Mouse (Mus musculus) testis, adult 2 months (tissue): ENCODE measurements around the gene Vstm2b. TPM values are rescaled to one million over a fixed set of nuclear protein-coding genes. Genes with fewer than 3 reads are reported as not detected.

ENCODE experiments used
- H3K27ac ChIP-seq: fragments of 200-500 bp; 2 replicates; pipeline ENCODE4 v1.5.1; 2012; ENCODE audit warnings: low read depth, low read length; ENCODE audit not compliant: control insufficient read depth, insufficient read depth
- H3K27me3 ChIP-seq: fragments of 200-500 bp; 2 replicates; pipeline ENCODE4 v1.6.1; 2012; ENCODE audit warnings: mild to moderate bottlenecking, low read length, moderate library complexity; ENCODE audit not compliant: control insufficient read depth, insufficient read depth
- H3K36me3 ChIP-seq: fragments of 200-500 bp; 2 replicates; pipeline ENCODE4 v1.6.1; 2012; ENCODE audit warnings: mild to moderate bottlenecking, low read length; ENCODE audit not compliant: control insufficient read depth, insufficient read depth
- H3K4me1 ChIP-seq: fragments of 200-500 bp; 2 replicates; pipeline ENCODE4 v1.6.1; 2012; ENCODE audit warnings: low read length; ENCODE audit not compliant: control insufficient read depth, insufficient read depth
- H3K4me3 ChIP-seq: fragments of 200-500 bp; 2 replicates; pipeline ENCODE4 v1.5.1; 2012; ENCODE audit warnings: low read depth, mild to moderate bottlenecking, low read length, moderate library complexity, mixed read lengths; ENCODE audit not compliant: control insufficient read depth
- CTCF ChIP-seq: fragments of 200-500 bp; IDR thresholded peaks from 2 replicates; pipeline ENCODE4 v1.5.1; 2012; ENCODE audit warnings: low read depth, mild to moderate bottlenecking, inconsistent platforms, low read length, moderate library complexity; ENCODE audit not compliant: control insufficient read depth, insufficient read depth, insufficient replicate concordance
- POLR2A ChIP-seq: fragments of 200-500 bp; IDR thresholded peaks from 2 replicates; pipeline ENCODE4 v1.6.1; 2012; ENCODE audit warnings: low read depth, mild to moderate bottlenecking, inconsistent platforms, low read length, moderate library complexity; ENCODE audit not compliant: control insufficient read depth
- polyA plus RNA-seq: library from polyadenylated mRNA; depleted of rRNA; stranded (reverse); fragments of >200 nt; gene quantifications from 2 replicates; pipeline ENCODE4 v1.2.3, GENCODE M21; 2012

Vstm2b gene
- polyA plus RNA-seq, 1 experiment: 2.4 TPM

GRCm38 (mm10) chr7:40899376-40900265, 1.5 kb downstream of the Vstm2b start:
- Histone ChIP-seq H3K4me1 (peaks cover 2% of the 10 kb centered on the region), H3K27ac (no peak overlapping the region), H3K36me3 (no peaks in the 10 kb centered on the region), H3K27me3 (no peaks in the 10 kb centered on the region; the same call in 1 of the 2 replicates), H3K4me3 (peak overlapping the region; percentile 44)
- no peak for TF ChIP-seq POLR2A
- no peak for TF ChIP-seq CTCF

GRCm38 (mm10) chr7:40901201-40901600, 3.1 kb downstream of the Vstm2b start:
- Histone ChIP-seq H3K36me3 (no peaks in the 10 kb centered on the region), H3K4me3 (no peak overlapping the region), H3K27me3 (no peaks in the 10 kb centered on the region; the same call in 1 of the 2 replicates), H3K4me1 (peaks cover 2% of the 10 kb centered on the region), H3K27ac (no peak overlapping the region)
- TF ChIP-seq CTCF: peak; percentile 47; the same call in 1 of the 2 replicates
- no peak for TF ChIP-seq POLR2A

DNA sequence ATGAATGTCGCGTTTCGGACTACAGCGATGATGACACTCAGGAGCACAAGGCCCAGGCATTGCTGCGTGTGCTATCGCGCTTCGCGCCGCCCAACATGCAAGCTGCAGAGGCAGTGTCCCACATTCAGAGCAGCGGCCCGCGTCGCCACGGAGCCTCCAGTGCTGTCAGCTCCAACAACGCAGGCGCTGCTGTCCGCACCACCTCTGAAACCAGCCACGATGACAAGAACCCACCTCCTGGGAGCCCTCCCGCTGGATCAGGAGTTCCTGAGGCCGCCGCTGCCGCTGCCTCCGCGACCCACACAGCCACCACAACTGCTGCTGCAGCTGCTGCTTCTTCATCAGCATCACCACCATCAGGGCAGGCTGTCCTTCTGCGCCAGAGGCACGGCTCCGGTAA, 4.4 kb downstream of the Vstm2b start:
- Histone ChIP-seq H3K27me3 (no peaks in the 10 kb centered on the region; the same call in 1 of the 2 replicates), H3K4me1 (peaks cover 2% of the 10 kb centered on the region), H3K36me3 (no peaks in the 10 kb centered on the region), H3K4me3 (no peak overlapping the region), H3K27ac (no peak overlapping the region)
- TF ChIP-seq CTCF (no peak), POLR2A (no peak)

DNA sequence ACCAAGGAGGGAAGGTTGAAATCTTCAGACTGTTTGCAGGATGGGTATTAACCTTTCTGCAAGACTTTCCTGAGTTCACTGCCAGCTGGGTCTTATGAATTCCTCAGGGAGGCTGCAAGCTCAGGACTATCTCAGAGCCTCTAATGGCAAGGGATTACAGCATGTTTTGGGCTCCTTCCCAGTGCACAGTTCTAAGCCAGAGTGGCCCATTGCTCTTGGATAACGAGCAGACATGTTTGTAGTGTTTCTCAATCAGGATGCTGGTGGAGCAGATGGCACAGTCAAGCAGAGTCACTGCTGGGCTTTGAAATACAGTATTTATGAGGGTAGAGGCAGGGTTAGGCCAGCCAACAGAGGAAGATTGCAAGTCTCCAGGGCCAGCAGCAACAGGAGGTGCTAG, 8.4 kb downstream of the Vstm2b start:
- Histone ChIP-seq H3K27me3 (no peaks in the 10 kb centered on the region), H3K4me3 (no peak overlapping the region), H3K4me1 (peaks cover 2% of the 10 kb centered on the region; the same call in 1 of the 2 replicates), H3K27ac (no peak overlapping the region), H3K36me3 (no peaks in the 10 kb centered on the region)
- TF ChIP-seq CTCF: no peak
- TF ChIP-seq POLR2A: no peak

DNA sequence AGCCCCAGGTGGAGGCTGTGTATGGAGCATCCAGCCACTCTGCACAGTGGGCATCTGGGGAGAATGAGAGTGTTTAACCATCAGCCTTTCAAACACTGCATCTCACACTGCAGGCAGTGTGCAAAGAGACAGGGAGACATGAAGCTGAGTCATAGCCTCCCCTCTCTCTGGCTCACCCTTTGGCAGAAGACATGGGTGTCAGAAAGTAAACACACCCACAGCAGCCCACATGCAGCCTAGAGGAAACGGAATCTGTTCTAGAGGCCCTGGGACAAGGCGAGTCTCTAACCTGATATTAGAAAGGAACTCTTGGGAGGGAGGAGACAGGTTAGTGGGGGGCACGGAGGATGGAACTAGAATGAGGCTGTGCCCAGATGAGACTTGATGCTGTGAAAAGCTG, 18.6 kb downstream of the Vstm2b start:
- no peaks in the 10 kb centered on the region for H3K4me1 ChIP-seq
- no peaks in the 10 kb centered on the region for H3K36me3 ChIP-seq
- H3K27ac ChIP-seq: no peak overlapping the region
- H3K4me3 ChIP-seq: no peak overlapping the region
- H3K27me3 ChIP-seq: no peaks in the 10 kb centered on the region
- TF ChIP-seq POLR2A (no peak), CTCF (no peak)

- Histone ChIP-seq H3K27me3 (no peaks in the 10 kb centered on the region), H3K4me3 (no peak overlapping the region), H3K4me1 (no peaks in the 10 kb centered on the region), H3K27ac (no peak overlapping the region), H3K36me3 (no peaks in the 10 kb centered on the region)
- TF ChIP-seq CTCF (no peak), POLR2A (no peak)
Measured at GRCm38 (mm10) chr7:40920118-40920517, 22.0 kb downstream of the Vstm2b start.

DNA sequence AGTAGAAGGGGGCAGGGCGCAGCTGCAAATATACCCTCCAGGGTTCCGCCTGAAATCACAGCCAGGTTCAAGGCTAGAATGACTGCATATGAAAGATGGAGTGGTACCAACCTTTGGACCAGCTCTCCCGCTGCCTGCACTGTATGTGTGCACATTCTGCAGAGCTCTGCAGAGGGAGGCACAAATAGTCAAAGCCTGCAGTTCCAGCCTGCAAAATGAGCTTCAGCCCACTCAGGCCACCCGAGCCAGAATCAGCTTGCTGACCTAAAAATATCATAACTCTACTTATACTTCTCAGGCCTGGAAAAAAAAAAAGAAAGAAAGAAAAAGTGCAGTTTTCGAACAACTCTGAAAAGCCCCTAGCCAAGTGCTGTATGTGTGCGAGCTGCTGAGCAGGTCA, 23.2 kb downstream of the Vstm2b start:
- no peak overlapping the region for H3K4me3 ChIP-seq
- no peaks in the 10 kb centered on the region for H3K4me1 ChIP-seq
- H3K27me3 ChIP-seq: no peaks in the 10 kb centered on the region
- no peak overlapping the region for H3K27ac ChIP-seq
- TF ChIP-seq CTCF: no peak
- no peak for TF ChIP-seq POLR2A
- H3K36me3 ChIP-seq: no peaks in the 10 kb centered on the region

DNA sequence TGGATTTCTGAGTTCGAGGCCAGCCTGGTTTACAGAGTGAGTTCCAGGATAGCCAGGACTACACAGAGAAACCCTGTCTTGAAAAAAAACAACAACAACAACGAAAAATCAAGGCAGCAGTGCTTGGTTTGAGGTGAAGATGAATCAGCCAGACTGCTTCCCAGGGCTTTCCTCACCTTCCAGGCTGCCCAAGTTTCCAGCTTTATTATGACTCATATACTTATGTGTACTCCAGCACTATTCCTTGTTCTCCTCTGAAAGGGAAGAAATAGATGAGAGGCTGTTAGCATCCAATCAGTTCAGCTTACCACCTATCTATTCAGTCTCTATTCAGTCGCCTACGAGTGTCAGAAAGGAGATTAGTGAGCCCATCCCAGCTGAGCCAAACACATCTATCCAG, 24.7 kb downstream of the Vstm2b start:
- no peak overlapping the region for H3K27ac ChIP-seq
- H3K27me3 ChIP-seq: no peaks in the 10 kb centered on the region
- TF ChIP-seq CTCF: no peak
- no peak for TF ChIP-seq POLR2A
- no peaks in the 10 kb centered on the region for H3K4me1 ChIP-seq
- H3K36me3 ChIP-seq: no peaks in the 10 kb centered on the region
- no peak overlapping the region for H3K4me3 ChIP-seq
